Mouse (Mus musculus): ENCODE results near the gene Tomm20. TPM values are rescaled to one million over a fixed set of nuclear protein-coding genes. Genes with fewer than 3 reads are reported as not detected.

Tomm20 gene
- polyA plus RNA-seq, 1 experiment from 2014 or later: 329 TPM

GRCm38 (mm10) chr8:126903224-126903895, 42.3 kb downstream of the Tomm20 start:
- Histone ChIP-seq H3K4me1 (ENCODE audit: control insufficient read depth, insufficient read depth, low read length) (peaks cover 19% of the 10 kb centered on the region), H3K4me2 (ENCODE audit: low read depth, low read length) (no peak overlapping the region), H3K9me3 (ENCODE audit: control insufficient read depth, low read length) (no peaks in the 10 kb centered on the region), H3K4me3 (ENCODE audit: low read length) (no peak overlapping the region), H3K36me3 (ENCODE audit: control insufficient read depth, insufficient read depth, low read length) (no peaks in the 10 kb centered on the region), H3K27ac (ENCODE audit: low read length) (peak overlapping the region; percentile 90), H3K9ac (ENCODE audit: low read depth, low read length) (no peak overlapping the region), H3K27me3 (replicated peaks; ENCODE audit: control insufficient read depth, insufficient read depth, low read length) (no peaks in the 10 kb centered on the region)
- 50% methylated on average over 9 of the region's 9 CpGs for WGBS
- peak; percentile 90 for ATAC-seq

DNA sequence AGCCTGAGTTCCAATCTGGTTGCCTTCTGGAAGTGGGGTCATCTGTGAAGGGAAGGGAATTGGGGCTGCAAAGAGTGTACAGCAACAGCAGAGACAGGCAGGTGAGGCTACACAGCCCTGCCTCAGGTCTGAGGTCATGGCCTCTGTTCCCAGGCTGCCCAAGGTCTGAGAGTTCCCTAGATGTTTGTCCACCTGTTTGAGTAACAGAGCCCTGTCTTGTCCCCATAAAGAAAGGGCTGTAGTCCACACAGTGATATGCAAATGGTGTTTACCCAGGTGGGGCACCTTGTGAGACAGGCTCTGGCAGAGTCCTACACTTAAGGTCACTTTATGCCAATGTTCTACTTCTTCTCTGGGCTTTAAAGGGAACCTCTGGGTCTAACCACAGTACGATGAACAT, 44.0 kb downstream of the Tomm20 start:
- 58% methylated on average over 1 of the region's 1 CpGs for whole genome bisulfite sequencing
- peak; percentile 62 for ATAC-seq

GRCm38 (mm10) chr8:126901049-126901448, 44.6 kb downstream of the Tomm20 start:
- no peaks in the 10 kb centered on the region for H3K27me3 ChIP-seq (replicated peaks; ENCODE audit: control insufficient read depth, insufficient read depth, low read length)
- WGBS: 65% methylated on average over 2 of the region's 2 CpGs
- H3K4me3 ChIP-seq (ENCODE audit: low read length): no peak overlapping the region
- H3K9me3 ChIP-seq (ENCODE audit: control insufficient read depth, low read length): no peaks in the 10 kb centered on the region
- H3K4me1 ChIP-seq (ENCODE audit: control insufficient read depth, insufficient read depth, low read length): peaks cover 13% of the 10 kb centered on the region
- H3K36me3 ChIP-seq (ENCODE audit: control insufficient read depth, insufficient read depth, low read length): no peaks in the 10 kb centered on the region
- H3K4me2 ChIP-seq (ENCODE audit: low read depth, low read length): no peak overlapping the region
- no peak overlapping the region for H3K9ac ChIP-seq (ENCODE audit: low read depth, low read length)
- peak overlapping the region; percentile 25; the same call in 1 of the 2 replicates for H3K27ac ChIP-seq (ENCODE audit: low read length)
- ATAC-seq: no peak

More for the DNA sequence above, 44.0 kb downstream of the Tomm20 start:
- peaks cover 13% of the 10 kb centered on the region for H3K4me1 ChIP-seq (ENCODE audit: control insufficient read depth, insufficient read depth, low read length)
- H3K4me3 ChIP-seq (ENCODE audit: low read length): no peak overlapping the region
- H3K27me3 ChIP-seq (replicated peaks; ENCODE audit: control insufficient read depth, insufficient read depth, low read length): no peaks in the 10 kb centered on the region
- no peaks in the 10 kb centered on the region for H3K36me3 ChIP-seq (ENCODE audit: control insufficient read depth, insufficient read depth, low read length)
- no peak overlapping the region for H3K4me2 ChIP-seq (ENCODE audit: low read depth, low read length)
- no peak overlapping the region for H3K9ac ChIP-seq (ENCODE audit: low read depth, low read length)
- H3K9me3 ChIP-seq (ENCODE audit: control insufficient read depth, low read length): no peaks in the 10 kb centered on the region
- H3K27ac ChIP-seq (ENCODE audit: low read length): peak overlapping the region; percentile 72

DNA sequence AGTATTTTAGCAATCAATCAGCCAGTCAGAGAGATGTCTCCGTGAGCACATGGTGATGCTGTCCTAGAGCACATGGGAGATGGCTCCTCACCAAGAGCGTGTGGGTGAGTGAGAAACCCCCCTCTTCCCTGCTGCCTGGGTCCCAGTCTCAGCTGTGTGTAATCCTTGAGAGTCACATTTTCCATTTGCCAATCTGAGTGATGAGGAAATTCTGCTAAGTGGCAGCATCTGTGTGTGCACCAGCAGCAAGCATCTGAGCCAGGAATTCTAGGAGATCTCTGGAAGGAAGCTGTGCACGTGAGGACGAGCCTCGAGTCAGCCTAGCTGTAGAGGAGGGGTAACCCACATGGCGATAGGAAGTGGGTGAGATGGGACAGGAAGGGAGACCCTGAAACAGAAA, 50.5 kb downstream of the Tomm20 start:
- no peak overlapping the region for H3K4me3 ChIP-seq (ENCODE audit: low read length)
- H3K9me3 ChIP-seq (ENCODE audit: control insufficient read depth, low read length): no peaks in the 10 kb centered on the region
- H3K4me2 ChIP-seq (ENCODE audit: low read depth, low read length): no peak overlapping the region
- H3K36me3 ChIP-seq (ENCODE audit: control insufficient read depth, insufficient read depth, low read length): no peaks in the 10 kb centered on the region
- 0 out of 2 replicates have a peak, but pooled peaks cover 2% of the 10 kb centered on the region for H3K4me1 ChIP-seq (ENCODE audit: control insufficient read depth, insufficient read depth, low read length)
- H3K27ac ChIP-seq (ENCODE audit: low read length): no peak overlapping the region
- H3K9ac ChIP-seq (ENCODE audit: low read depth, low read length): no peak overlapping the region
- 36% methylated on average over 6 of the region's 6 CpGs for WGBS
- no peak for ATAC-seq
- no peaks in the 10 kb centered on the region for H3K27me3 ChIP-seq (replicated peaks; ENCODE audit: control insufficient read depth, insufficient read depth, low read length)

- no peak overlapping the region for H3K4me2 ChIP-seq (ENCODE audit: low read depth, low read length)
- no peaks in the 10 kb centered on the region for H3K36me3 ChIP-seq (ENCODE audit: control insufficient read depth, insufficient read depth, low read length)
- no peak overlapping the region for H3K4me3 ChIP-seq (ENCODE audit: low read length)
- ATAC-seq: no peak
- H3K4me1 ChIP-seq (ENCODE audit: control insufficient read depth, insufficient read depth, low read length): peaks cover 12% of the 10 kb centered on the region
- no peak overlapping the region for H3K9ac ChIP-seq (ENCODE audit: low read depth, low read length)
- peak overlapping the region; percentile 47 for H3K27ac ChIP-seq (ENCODE audit: low read length)
- 73% methylated on average over 3 of the region's 3 CpGs for WGBS
- H3K27me3 ChIP-seq (replicated peaks; ENCODE audit: control insufficient read depth, insufficient read depth, low read length): no peaks in the 10 kb centered on the region
- H3K9me3 ChIP-seq (ENCODE audit: control insufficient read depth, low read length): no peaks in the 10 kb centered on the region
These were observed 58.0 kb downstream of the Tomm20 start for GRCm38 (mm10) chr8:126887639-126888006.

GRCm38 (mm10) chr8:126886741-126887638, 58.7 kb downstream of the Tomm20 start:
- Histone ChIP-seq H3K27ac (ENCODE audit: low read length) (peak overlapping the region; percentile 47), H3K9me3 (ENCODE audit: control insufficient read depth, low read length) (no peaks in the 10 kb centered on the region), H3K4me3 (ENCODE audit: low read length) (no peak overlapping the region), H3K4me1 (ENCODE audit: control insufficient read depth, insufficient read depth, low read length) (peaks cover 12% of the 10 kb centered on the region), H3K27me3 (replicated peaks; ENCODE audit: control insufficient read depth, insufficient read depth, low read length) (no peaks in the 10 kb centered on the region), H3K4me2 (ENCODE audit: low read depth, low read length) (no peak overlapping the region), H3K9ac (ENCODE audit: low read depth, low read length) (no peak overlapping the region), H3K36me3 (ENCODE audit: control insufficient read depth, insufficient read depth, low read length) (no peaks in the 10 kb centered on the region)
- 52% methylated on average over 8 of the region's 8 CpGs for whole genome bisulfite sequencing
- peak; percentile 25; the same call in 1 of the 2 replicates for ATAC-seq

GRCm38 (mm10) chr8:126885554-126886485, 59.8 kb downstream of the Tomm20 start:
- Histone ChIP-seq H3K4me3 (ENCODE audit: low read length) (no peak overlapping the region), H3K4me1 (ENCODE audit: control insufficient read depth, insufficient read depth, low read length) (peaks cover 12% of the 10 kb centered on the region), H3K27ac (ENCODE audit: low read length) (peak overlapping the region; percentile 47), H3K9me3 (ENCODE audit: control insufficient read depth, low read length) (no peaks in the 10 kb centered on the region), H3K27me3 (replicated peaks; ENCODE audit: control insufficient read depth, insufficient read depth, low read length) (no peaks in the 10 kb centered on the region), H3K4me2 (ENCODE audit: low read depth, low read length) (no peak overlapping the region), H3K9ac (ENCODE audit: low read depth, low read length) (no peak overlapping the region), H3K36me3 (ENCODE audit: control insufficient read depth, insufficient read depth, low read length) (no peaks in the 10 kb centered on the region)
- 0 out of 2 replicates have a peak, but pooled peaks have one; percentile 15 for ATAC-seq
- 66% methylated on average over 13 of the region's 13 CpGs for WGBS

DNA sequence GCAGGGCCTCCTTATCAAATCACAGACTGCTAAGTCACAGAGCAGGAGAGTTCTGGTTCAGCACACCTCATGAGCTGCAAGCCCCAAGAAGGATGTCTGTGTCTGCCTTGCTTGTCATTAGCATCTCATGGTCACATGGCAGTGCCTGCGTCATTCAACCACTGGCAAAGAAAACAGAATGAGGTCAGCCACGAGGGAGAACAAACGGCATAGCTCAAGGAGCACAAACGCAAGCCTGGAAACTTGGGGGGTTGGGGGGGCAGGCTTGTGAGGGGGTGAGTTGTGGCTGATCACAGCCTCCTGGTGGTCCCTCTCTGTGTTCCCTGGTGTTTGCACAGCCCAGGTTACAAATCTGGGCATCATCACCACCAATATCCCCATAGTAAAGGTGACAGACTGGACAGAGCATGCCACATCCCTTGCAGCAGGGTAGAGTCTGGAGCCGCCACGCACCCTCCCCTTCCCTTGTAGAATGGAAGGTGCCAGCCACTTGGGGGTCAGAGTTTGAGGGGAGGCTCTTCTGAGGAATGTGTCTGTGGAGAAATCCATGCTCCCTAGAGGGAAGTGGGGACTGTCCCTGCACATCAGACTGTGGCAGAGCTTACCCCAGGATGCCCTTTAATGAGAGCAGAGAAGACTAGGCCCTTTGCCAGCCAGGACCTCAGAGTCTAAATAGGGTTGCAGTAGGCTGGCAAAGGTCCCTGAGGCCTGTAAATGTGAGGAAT, 61.3 kb downstream of the Tomm20 start:
- no peaks in the 10 kb centered on the region for H3K27me3 ChIP-seq (replicated peaks; ENCODE audit: control insufficient read depth, insufficient read depth, low read length)
- 0 out of 2 replicates have a peak, but pooled peaks have one; percentile 26 for ATAC-seq
- H3K9ac ChIP-seq (ENCODE audit: low read depth, low read length): no peak overlapping the region
- peaks cover 12% of the 10 kb centered on the region for H3K4me1 ChIP-seq (ENCODE audit: control insufficient read depth, insufficient read depth, low read length)
- no peak overlapping the region for H3K27ac ChIP-seq (ENCODE audit: low read length)
- H3K9me3 ChIP-seq (ENCODE audit: control insufficient read depth, low read length): no peaks in the 10 kb centered on the region
- WGBS: 50% methylated on average over 6 of the region's 6 CpGs
- H3K36me3 ChIP-seq (ENCODE audit: control insufficient read depth, insufficient read depth, low read length): no peaks in the 10 kb centered on the region
- H3K4me3 ChIP-seq (ENCODE audit: low read length): no peak overlapping the region
- no peak overlapping the region for H3K4me2 ChIP-seq (ENCODE audit: low read depth, low read length)

Measured in intestine, embryonic 16.5 days (tissue).